Mouse (Mus musculus): Measurements from ENCODE around the gene Mbnl2. TPM values are rescaled to one million over a fixed set of nuclear protein-coding genes. Genes with fewer than 3 reads are reported as not detected.

Gene Mbnl2
- total and polyA plus RNA-seq, 3 experiments, result 5.6 to 8.6 TPM; not detected in 1

DNA sequence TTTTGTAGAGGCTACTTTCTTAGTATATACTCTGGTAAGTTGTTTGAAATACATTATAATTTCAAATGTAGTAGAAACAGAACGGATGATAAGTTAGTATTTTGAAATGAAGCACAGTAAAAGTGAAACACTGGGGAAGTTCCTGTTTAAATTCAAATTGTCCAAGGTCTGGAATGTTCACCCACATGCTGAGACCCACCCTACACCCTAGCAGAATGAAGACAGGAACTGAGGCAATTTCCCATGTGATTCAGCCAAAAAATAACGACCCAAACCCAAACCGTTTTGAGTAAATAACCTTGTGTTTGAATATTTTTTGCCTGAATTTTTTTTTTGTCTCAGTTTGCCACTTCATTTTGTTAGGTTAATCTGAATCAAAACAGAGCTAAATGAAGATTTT lies 119.4 kb downstream of the Mbnl2 start:
- no peak for DNase-seq (ENCODE audit: low read depth, low spot score)
- Histone ChIP-seq H3K9ac (ENCODE audit: control insufficient read depth, low read depth, low read length, poor library complexity, severe bottlenecking) (no peak overlapping the region), H3K27ac (ENCODE audit: control insufficient read depth, low read depth, low read length) (no peak overlapping the region), H3K4me3 (ENCODE audit: control insufficient read depth in 1 of 2, insufficient read depth in 1 of 2, low read depth in 2 of 2, low read length in 2 of 2) (no peak overlapping the region), H3K4me1 (ENCODE audit: control insufficient read depth in 1 of 2, insufficient read depth in 2 of 2, low read length in 2 of 2) (no peaks in the 10 kb centered on the region), H3K79me2 (ENCODE audit: control insufficient read depth, insufficient read depth, low read length, poor library complexity) (no peaks in the 10 kb centered on the region), H3K36me3 (ENCODE audit: control insufficient read depth in 1 of 2, insufficient read depth in 2 of 2, low read length in 2 of 2) (no peaks in the 10 kb centered on the region; a peak in 1 of 4 replicates), H3K27me3 (ENCODE audit: control insufficient read depth in 1 of 2, insufficient read depth in 2 of 2, low read length in 2 of 2) (no peaks in the 10 kb centered on the region), H3K9me3 (replicated peaks; ENCODE audit: insufficient read depth, low read length) (no peaks in the 10 kb centered on the region)
- TF ChIP-seq SMC3 (IDR thresholded peaks at IDR 0.05; ENCODE audit: low read depth, low read length) (no peak), ZC3H11A (IDR thresholded peaks at IDR 0.05; ENCODE audit: low read depth, low read length) (no peak), CTCF (IDR thresholded peaks at IDR 0.05 in 2 of 3, conservative IDR thresholded peaks at IDR 0.05 in 1 of 3; ENCODE audit: control insufficient read depth in 1 of 3, insufficient read depth in 1 of 3, low read depth in 2 of 3, low read length in 3 of 3, poor library complexity in 1 of 3, severe bottlenecking in 1 of 3) (no peak), HCFC1 (IDR thresholded peaks at IDR 0.05; ENCODE audit: low read depth, low read length) (no peak), TBP (IDR thresholded peaks at IDR 0.05; ENCODE audit: low read depth, low read length) (no peak), ELF1 (IDR thresholded peaks at IDR 0.05; ENCODE audit: low read depth, low read length) (no peak), CHD1 (IDR thresholded peaks at IDR 0.05; ENCODE audit: low read depth, low read length) (no peak), SIN3A (IDR thresholded peaks at IDR 0.05; ENCODE audit: low read length) (no peak)

DNA sequence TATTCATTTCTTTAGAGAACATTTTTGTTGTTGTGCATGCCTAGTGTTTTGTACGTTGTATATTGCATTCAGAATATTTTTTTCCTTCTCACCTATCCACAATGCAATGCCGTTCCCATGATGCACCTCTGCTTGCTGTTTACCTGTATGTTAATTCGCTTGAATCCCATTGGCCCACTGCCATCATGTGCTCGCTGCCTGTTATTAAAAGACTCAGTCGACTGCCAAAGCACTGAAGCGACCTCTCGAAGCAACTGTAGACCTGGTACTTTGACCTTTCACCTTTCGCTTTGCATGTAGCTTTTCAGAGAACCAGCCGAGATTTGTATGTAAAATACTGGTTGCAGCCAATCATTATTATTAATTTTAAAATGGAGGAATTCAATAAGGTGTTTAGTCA lies 120.0 kb downstream of the Mbnl2 start:
- no peak for DNase-seq (ENCODE audit: low read depth, low spot score)
- no peaks in the 10 kb centered on the region; a peak in 1 of 4 replicates for H3K36me3 ChIP-seq (ENCODE audit: control insufficient read depth in 1 of 2, insufficient read depth in 2 of 2, low read length in 2 of 2)

More for the DNA sequence above, 120.0 kb downstream of the Mbnl2 start:
- H3K4me1 ChIP-seq (ENCODE audit: control insufficient read depth in 1 of 2, insufficient read depth in 2 of 2, low read length in 2 of 2), result no peaks in the 10 kb centered on the region
- TF ChIP-seq GATA1 (IDR thresholded peaks at IDR 0.05; ENCODE audit: low read depth, low read length) (no peak), NRF1 (IDR thresholded peaks at IDR 0.05; ENCODE audit: insufficient read depth, low read depth, low read length, poor library complexity, severe bottlenecking) (no peak), POLR2AphosphoS2 (IDR thresholded peaks at IDR 0.05; ENCODE audit: low read length) (no peak), RAD21 (IDR thresholded peaks at IDR 0.05; ENCODE audit: low read depth, low read length) (no peak), CHD2 (IDR thresholded peaks at IDR 0.05; ENCODE audit: low read length) (no peak), GABPA (IDR thresholded peaks at IDR 0.05; ENCODE audit: low read depth, low read length) (no peak), SIN3A (IDR thresholded peaks at IDR 0.05; ENCODE audit: low read length) (no peak), POLR2AphosphoS5 (IDR thresholded peaks at IDR 0.05; ENCODE audit: borderline replicate concordance, low read depth, low read length) (no peak), TCF12 (IDR thresholded peaks at IDR 0.05; ENCODE audit: low read depth, low read length) (no peak), MAFK (IDR thresholded peaks at IDR 0.05; ENCODE audit: borderline replicate concordance, low read depth, low read length) (no peak), HCFC1 (IDR thresholded peaks at IDR 0.05; ENCODE audit: low read depth, low read length) (no peak), USF2 (IDR thresholded peaks at IDR 0.05; ENCODE audit: borderline replicate concordance in 1 of 2, insufficient read depth in 1 of 2, low read depth in 1 of 2, low read length in 2 of 2) (no peak), ZC3H11A (IDR thresholded peaks at IDR 0.05; ENCODE audit: low read depth, low read length) (no peak), BHLHE40 (IDR thresholded peaks at IDR 0.05; ENCODE audit: borderline replicate concordance, low read depth, low read length) (no peak), POLR2A (IDR thresholded peaks at IDR 0.05; ENCODE audit: control insufficient read depth in 1 of 2, insufficient read depth in 1 of 2, low read depth in 1 of 2, low read length in 2 of 2, poor library complexity in 1 of 2) (no peak), UBTF (IDR thresholded peaks at IDR 0.05; ENCODE audit: borderline replicate concordance, insufficient read depth, low read depth, low read length) (no peak)
- no peak overlapping the region for H3K4me3 ChIP-seq (ENCODE audit: control insufficient read depth in 1 of 2, insufficient read depth in 1 of 2, low read depth in 2 of 2, low read length in 2 of 2)
- H3K27me3 ChIP-seq (ENCODE audit: control insufficient read depth in 1 of 2, insufficient read depth in 2 of 2, low read length in 2 of 2), result no peaks in the 10 kb centered on the region
- no peaks in the 10 kb centered on the region for H3K9me3 ChIP-seq (replicated peaks; ENCODE audit: insufficient read depth, low read length)
- no peaks in the 10 kb centered on the region for H3K79me2 ChIP-seq (ENCODE audit: control insufficient read depth, insufficient read depth, low read length, poor library complexity)
- no peak overlapping the region for H3K9ac ChIP-seq (ENCODE audit: control insufficient read depth, low read depth, low read length, poor library complexity, severe bottlenecking)
- no peak overlapping the region for H3K27ac ChIP-seq (ENCODE audit: control insufficient read depth, low read depth, low read length)

All from MEL (cell line).